Mouse (Mus musculus) brain, embryonic 18.5 days (tissue): ENCODE measurements at regions not wholly inside any gene's neighbourhood (a gene's known extent, or its start where the extent isn't known, plus 50 kb on each side); places are given as distances from the start of the nearest gene placed in this dataset.
A peak's percentile ranks its signal among the peaks of the same experiment; 100 is the strongest.

Experiments used
- DNase-seq: peaks from one replicate; pipeline ENCODE4 v3.0.0-alpha.2; 2012; ENCODE audit warnings: low read depth, low spot score

DNA sequence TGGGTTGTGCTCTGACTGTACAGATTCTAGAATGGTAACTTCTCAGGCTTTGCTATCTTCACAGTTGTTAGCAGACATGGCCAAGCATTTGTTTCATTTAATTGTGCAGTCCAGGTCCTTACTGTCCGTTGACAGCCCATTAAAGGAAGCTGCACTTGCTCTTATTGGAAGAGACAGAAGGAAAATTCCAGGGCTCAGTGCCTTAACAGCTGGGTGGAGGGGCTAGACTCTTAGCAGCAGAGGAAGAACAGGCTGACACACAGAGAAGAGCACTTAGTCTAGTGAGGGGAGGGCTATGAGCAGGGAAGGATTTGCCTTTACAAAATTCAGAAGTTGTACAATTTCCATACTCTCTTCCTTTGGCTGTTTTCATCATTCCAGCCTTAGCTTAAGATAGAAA, 161.5 kb upstream of the Ghitm start:
- DNase-seq = no peak

DNA sequence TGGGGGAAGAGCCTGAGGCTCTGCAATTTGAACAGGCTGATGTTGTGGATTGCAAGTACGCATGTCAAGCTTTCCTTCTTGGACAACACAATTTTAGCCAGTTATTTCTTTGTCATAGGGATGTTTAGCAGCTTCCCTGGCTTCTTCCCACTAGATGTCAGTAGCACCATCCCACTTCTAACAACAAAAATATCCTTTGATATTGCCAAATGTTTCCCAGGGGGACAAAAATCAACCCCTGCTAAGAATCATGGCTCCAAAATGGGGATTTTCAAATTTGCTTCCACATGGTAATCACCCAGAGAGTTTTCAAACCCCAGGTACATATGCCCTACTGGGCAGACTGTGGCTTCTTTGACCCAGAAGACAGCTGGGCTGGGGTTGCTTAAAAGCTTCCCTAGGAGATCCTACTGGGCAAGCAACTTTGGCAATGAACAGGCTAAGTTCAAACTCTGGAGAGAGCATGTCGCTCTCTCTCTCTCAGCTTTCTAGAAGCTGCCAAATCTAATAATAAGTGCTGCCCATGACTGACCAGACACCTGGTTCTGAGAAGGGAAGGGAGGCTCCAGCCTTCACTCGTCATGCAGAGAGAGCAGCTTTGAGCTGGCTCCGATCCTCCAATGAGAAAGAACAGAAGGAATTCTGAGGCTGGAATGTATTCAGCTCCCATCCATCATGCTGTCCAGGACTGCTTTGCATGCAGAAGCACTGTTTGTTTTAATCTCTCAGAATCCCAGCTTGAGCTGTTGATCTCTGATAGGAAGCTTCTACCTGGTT, 157.2 kb upstream of the Ghitm start:
- no peak for DNase-seq

DNA sequence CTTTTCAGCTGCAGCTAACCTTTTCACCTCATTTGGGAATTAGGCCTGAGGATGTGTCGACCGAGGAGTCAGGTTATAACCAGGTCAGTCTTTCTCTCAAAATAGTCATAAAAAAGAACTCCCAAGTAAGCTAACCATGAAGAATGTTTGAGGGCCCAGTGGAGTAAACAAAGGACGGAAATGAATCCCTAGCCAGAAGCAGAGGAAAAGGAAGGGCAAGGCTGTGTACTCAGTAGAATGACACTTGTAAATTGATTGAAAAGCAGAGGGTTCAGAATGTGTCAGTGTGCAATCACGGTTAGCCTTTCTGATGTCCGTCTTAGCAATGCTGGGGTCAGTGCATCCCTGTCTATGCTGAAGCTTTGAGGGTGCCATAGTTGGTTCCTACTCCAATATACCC, 149.3 kb upstream of the Ghitm start:
- DNase-seq = no peak

DNA sequence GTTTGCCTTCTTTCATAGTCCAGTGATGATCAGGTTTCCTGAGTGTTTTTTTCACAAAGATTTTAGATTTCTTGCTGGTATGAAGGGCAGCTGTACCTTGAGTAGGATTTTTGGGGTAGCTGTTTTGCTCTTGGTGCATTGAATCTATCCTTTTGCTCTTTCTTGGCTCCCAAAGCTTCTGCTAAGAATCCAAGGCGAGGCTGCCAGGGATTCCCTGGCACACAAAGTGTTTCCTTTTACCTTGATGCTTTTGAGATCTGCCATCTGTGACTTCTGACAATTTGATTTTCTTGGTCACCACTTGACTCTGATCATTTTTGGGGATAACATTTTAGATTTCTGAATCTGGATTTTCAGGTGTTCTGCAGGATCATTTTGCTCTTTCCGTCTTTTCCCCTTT, 144.3 kb upstream of the Ghitm start:
- DNase-seq = no peak

DNA sequence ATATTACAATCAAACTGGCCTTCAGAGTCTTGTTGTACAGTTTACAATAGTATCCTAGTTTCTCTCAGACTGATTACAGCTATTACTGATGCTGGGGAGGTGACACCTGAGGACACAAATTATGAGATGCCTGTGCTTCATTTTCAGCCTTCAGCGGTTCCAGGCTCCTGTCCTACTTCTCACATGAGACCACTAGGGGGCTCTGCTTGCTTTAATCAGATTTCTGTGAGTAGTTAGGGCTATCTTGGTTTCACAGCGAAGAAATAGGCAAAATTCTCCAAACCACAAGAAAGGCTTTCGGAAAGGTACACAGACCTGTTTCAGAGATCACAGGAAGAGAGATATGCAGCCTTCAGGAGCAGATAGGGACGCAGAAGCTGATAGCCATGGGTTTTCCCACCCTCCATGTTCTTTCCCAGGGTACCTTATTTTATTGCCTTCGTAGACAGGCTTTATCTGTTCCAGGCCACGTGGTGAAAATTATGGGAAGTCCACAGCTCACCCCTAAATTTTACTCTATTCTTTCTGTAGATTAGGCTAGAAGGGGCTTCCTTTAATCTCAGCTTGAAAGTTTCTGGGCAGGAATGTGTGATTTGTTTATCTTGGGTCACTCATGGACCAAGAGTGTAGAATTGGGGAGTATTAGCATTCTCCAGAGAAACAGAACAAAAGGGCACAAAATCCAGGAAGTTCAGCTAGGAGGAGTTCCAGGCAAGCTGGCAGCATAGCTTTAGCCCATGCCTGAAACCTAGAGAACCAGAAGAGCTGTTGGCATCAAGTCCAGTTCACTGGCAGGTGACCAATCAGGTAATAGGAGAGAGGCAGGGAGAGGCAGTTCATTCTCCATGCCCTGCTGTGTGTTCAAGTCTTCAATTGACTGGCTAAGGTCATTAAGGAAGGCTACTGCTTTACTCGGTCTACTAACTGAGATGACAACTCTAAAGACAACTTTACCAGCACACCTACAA, 141.9 kb upstream of the Ghitm start:
- DNase-seq = no peak

DNA sequence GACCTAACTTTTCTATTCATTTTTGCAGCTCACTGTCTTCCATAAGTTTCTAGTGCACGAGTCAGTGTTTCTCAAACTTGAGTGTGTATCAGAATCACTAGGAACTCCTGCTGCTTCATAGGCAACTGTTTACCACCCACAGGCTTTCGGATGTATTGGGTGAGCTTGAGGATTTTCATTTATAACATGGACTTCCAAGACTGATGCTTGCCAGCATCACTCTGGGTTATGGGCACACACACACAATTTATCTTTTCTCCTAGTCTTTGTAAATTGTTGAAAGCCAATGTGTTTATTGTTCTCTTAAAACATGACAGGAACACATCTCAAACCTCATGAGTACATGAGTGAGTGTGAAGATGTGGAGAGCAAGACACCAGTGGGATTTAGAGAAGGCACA, 137.0 kb upstream of the Ghitm start:
- no peak for DNase-seq

DNA sequence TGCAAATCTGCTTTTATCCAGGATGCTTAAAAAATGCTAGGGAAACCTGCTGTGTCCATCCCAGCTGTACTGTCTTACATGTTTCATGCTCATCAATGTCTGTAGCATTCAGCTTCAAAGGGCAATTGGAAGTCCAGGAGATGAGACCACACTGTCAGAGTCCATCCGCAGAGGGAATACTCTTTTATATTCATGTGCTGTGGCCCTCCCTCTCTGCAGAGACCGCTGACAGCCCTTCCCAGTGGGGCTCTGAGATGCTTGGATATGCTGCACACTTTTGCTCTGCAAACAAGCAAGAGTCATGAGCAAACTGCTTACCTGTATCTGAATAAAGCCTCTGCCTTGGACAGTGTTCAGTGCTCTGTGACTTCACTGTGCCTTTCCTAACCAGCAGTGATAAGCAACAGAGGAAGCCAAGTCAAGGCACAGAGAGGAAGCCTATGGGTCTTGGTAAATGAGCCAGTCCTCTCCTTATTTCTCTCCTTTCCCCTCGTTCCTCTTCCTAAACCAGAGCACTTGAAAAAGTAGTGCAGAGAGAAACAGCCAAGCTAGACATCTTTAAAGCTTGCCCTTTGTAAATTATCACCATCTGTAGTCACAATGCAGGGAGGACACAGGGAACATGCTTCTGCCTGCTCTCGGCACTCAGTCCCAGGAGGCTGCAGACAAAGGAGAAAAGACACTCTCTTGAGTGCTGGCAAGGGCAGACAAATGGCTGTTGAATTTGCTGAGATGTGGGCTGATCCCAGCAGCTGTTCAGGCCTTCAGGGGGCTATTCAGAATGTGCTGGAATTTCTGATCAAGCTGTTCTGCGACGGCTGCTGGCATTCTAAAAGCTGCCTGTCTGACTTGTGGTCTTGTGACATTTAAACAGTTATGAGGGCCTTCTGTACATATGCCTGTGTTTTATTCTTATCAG, 136.2 kb upstream of the Ghitm start:
- no peak for DNase-seq

DNA sequence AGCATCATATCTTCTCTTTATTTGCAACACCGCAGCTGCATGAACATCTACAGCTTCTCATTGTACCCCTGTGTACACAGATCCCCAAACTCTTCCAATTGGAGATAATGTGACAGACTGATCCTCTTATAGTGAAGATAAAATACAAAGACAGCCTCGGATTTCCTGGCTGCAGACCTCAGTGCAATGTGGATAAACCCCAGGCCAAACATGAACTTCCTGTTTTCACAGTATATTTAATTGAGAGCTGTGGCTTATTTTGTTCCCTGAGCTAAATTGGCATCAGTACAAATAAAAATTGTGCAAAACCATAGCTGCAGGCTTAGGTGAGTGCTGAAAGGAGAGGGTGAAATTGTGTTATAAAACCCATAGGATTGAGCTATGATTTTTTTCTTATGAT, 134.8 kb upstream of the Ghitm start:
- no peak for DNase-seq

DNA sequence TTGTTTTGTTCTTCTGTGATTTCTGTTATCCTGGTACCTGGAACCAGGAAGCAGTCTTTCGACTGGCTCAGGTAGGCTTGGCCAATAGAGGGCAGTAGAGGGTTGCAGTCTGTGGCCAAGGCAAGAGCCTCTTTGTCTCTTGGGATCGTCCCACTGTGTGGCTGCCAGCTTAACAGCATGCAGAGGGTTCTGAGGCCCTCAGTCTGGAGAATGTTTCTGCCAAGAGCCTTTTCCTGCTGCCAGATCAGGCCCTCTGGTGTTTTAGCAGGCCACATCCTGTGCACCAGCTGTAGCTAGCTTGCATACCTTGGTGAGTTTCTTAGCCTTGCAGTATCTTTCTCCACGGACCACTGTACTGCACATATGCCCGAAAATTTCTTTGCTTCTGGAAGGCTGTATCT, 103.6 kb upstream of the Ghitm start:
- peak; percentile 60 for DNase-seq

DNA sequence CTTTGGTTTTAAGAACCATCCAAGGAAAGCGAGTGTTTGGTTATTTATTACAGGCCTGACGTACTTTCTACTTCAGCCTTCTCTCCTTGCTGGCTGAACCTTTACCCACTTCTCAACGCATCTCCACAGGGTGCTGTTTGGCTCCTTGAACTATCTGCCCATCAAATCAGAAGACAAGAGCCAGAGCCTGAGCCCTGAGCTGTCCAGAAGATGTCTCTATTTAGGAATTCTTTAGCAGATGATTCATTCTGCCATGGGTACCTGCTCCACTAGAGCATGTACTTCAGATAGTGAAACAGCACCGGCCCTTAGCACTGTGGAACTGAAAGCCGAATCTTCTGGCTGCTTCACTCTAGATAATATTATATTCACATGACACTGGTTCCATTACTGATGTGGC, 102.1 kb upstream of the Ghitm start:
- DNase-seq = no peak

DNA sequence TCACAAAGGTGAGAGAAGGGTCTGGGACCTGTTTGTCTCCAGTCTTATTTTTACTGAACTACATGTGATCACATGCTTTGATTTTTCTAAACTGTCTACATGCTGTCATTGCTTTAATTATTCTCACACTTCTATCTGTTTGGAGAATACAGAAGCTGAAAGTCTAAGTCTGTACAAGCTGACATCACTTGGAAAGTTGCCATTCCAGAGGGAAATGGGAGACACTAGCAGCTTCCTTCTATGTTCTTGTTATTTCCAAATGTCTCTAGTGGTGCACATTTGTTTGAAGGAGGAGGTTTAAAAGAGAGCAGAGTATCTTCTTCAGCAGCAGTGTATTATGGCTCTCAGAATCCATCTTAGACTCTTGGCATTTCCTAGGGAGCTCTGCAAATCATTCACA, 73.2 kb upstream of the Ghitm start:
- DNase-seq = no peak

DNA sequence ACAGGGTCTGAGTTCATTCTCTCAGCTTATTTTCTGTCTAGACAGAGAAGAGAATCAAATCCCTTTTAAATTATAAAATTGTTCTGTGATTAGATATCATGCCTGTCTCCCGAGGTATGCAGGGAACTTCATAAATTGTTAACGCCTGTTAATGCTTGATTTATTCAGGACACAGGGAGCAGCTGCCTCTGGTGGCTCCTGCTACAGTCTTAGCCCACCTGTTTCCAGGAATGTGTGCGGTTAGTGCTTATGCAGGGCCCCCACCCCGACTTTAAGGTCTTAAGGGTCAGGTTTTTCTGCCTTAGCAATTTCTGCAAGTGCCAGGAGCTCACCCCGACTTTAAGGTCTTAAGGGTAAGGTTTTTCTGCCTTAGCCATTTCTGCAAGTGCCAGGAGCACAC, 54.7 kb upstream of the Ghitm start:
- DNase-seq = no peak
